Mouse (Mus musculus): Measurements from ENCODE around the gene Palm.
"Not testable (repeated sequence)": the region's sequence is repeated elsewhere in the genome, so short reads cannot be mapped to it uniquely, and the experiment has no call there.

The Palm gene

GRCm38 (mm10) chr10:79793051-79793737, at the start of gene Palm:
Palm (plus strand) TSS chr10:79793572.
- DNase-seq (ENCODE audit: low spot score in 2 of 2): peak; percentile 66 to 90

GRCm38 (mm10) chr10:79743650-79744365, 49.6 kb upstream of the Palm start:
- no peak for DNase-seq (ENCODE audit: low spot score in 2 of 2)

GRCm38 (mm10) chr10:79745411-79745810, 48.0 kb upstream of the Palm start:
- no peak for DNase-seq (ENCODE audit: low spot score in 2 of 2)

GRCm38 (mm10) chr10:79745898-79746773, 47.2 kb upstream of the Palm start, which contains the start of gene Polrmt:
Polrmt (minus strand) TSS chr10:79746581.
- peak; percentile 94 for DNase-seq (ENCODE audit: low spot score in 2 of 2)

GRCm38 (mm10) chr10:79746774-79747151, 46.6 kb upstream of the Palm start:
- DNase-seq (ENCODE audit: low spot score in 2 of 2): no peak

- DNase-seq (ENCODE audit: low spot score in 2 of 2): no peak
Measured at GRCm38 (mm10) chr10:79748496-79748895, 44.9 kb upstream of the Palm start.

GRCm38 (mm10) chr10:79754856-79755516, 38.4 kb upstream of the Palm start, which contains the start of gene Fgf22:
Fgf22 (plus strand) TSS chr10:79755076.
- no peak for DNase-seq (ENCODE audit: low spot score in 2 of 2)

- no peak for DNase-seq (ENCODE audit: low spot score in 2 of 2)
Measured at GRCm38 (mm10) chr10:79755854-79756253, 37.5 kb upstream of the Palm start.

GRCm38 (mm10) chr10:79756660-79757059, 36.7 kb upstream of the Palm start:
- DNase-seq (ENCODE audit: low spot score in 2 of 2): no peak

GRCm38 (mm10) chr10:79759675-79760074, 33.7 kb upstream of the Palm start:
- DNase-seq (ENCODE audit: low spot score in 2 of 2): not testable (repeated sequence)

- no peak for DNase-seq (ENCODE audit: low spot score in 2 of 2)
Measured at GRCm38 (mm10) chr10:79760603-79761143, 32.7 kb upstream of the Palm start.

GRCm38 (mm10) chr10:79762875-79763274, 30.5 kb upstream of the Palm start:
- DNase-seq (ENCODE audit: low spot score in 2 of 2): no peak

- DNase-seq (ENCODE audit: low spot score in 2 of 2): no peak
Measured at GRCm38 (mm10) chr10:79764234-79764633, 29.1 kb upstream of the Palm start.

GRCm38 (mm10) chr10:79765228-79765745, 28.1 kb upstream of the Palm start:
- DNase-seq (ENCODE audit: low spot score in 2 of 2): no peak

- DNase-seq (ENCODE audit: low spot score in 2 of 2): no peak
Measured at GRCm38 (mm10) chr10:79766001-79766507, 27.3 kb upstream of the Palm start.

GRCm38 (mm10) chr10:79766508-79767325, 26.7 kb upstream of the Palm start, which contains the start of gene Rnf126:
Rnf126 (minus strand) TSS chr10:79766952.
- DNase-seq (ENCODE audit: low spot score in 2 of 2): peak; percentile 96 to 98

GRCm38 (mm10) chr10:79767372-79768244, 25.8 kb upstream of the Palm start:
- DNase-seq (ENCODE audit: low spot score in 2 of 2): peak; percentile 63 to 70

GRCm38 (mm10) chr10:79768400-79768799, 25.0 kb upstream of the Palm start:
- DNase-seq (ENCODE audit: low spot score in 2 of 2): peak; percentile 68 to 78

GRCm38 (mm10) chr10:79769329-79769728, 24.0 kb upstream of the Palm start:
- no peak for DNase-seq (ENCODE audit: low spot score in 2 of 2)

Data from thymus, postnatal 10 days (tissue).